Mouse (Mus musculus): Measurements from ENCODE around the gene Macrod2. TPM values are rescaled to one million over a fixed set of nuclear protein-coding genes. Genes with fewer than 3 reads are reported as not detected.

Gene Macrod2
- total RNA-seq (2023), result 0.52 TPM

GRCm38 (mm10) chr2:140395179-140395578 lies at the start of gene Macrod2:
Gene Macrod2, plus strand, starts transcription at chr2:140395309.

DNA sequence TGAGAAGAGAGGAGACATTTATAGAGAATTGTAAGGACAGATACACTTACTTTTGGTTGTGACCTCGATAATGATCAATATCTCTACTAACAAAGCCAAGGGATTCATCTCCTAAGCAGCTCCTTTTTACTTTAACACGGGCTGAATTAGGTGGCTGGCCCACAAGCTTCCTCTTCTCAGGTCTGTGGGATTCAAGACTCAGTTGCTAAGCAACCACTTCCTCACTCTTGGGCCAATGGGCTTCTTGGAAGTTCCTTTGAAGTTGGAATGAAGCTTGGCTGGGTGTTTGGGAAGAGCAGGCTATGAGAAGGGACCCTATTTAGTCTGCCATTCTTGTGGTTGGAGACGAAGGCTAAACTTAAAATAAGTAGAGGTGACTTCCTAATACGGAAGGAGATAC lies 5.6 kb upstream of the Macrod2 start, which contains the start of gene Sel1l2:
Sel1l2 (minus strand) TSS at position 182 of the 400 bp plus-strand sequence.

GRCm38 (mm10) chr2:140670963-140671702 lies 276.0 kb downstream of the Macrod2 start, which contains the start of gene Flrt3:
Gene Flrt3, minus strand, starts transcription at chr2:140671469.

Other genes with a start within 250 kb of the Macrod2 start
- not detected for gene Gm17374, start 243.3 kb upstream of the Macrod2 start, total RNA-seq (2023)
- gene Esf1, start 224.7 kb upstream of the Macrod2 start, total RNA-seq (2023), result 44.2 TPM
- 15.9 TPM for gene Ndufaf5, start 224.7 kb upstream of the Macrod2 start, total RNA-seq (2023)
- gene Sel1l2, start 5.6 kb upstream of the Macrod2 start, total RNA-seq (2023), result not detected

Data from CD8-positive naive resting alpha-beta T cell, adult 57 days (primary cell).